Mouse (Mus musculus): ENCODE results near the gene Zfp827.

DNA sequence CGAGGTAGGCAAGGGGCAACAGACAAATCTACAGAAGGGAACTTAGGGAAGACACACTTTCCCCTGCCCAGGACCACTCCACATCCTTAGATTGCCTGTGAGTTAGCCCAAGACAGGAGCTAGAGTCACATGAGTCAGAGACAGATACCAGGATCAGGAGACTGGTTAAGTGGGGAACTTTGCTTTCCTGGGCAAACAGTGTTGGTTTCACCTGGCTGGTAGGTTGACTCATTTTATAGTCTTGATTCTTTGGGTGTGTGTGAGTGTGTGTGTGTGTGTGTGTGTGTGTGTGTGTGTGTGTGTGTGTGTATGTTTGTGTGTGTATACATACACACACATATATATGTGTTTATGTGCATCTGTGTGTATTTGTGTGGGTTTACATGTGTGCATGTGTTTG lies 93.4 kb downstream of the Zfp827 start:
- TF ChIP-seq CTCF (IDR thresholded peaks at IDR 0.05; ENCODE audit: borderline replicate concordance, insufficient read depth, low read length) (no peak), POLR2A (IDR thresholded peaks at IDR 0.05; ENCODE audit: low read depth, low read length) (no peak)

All from embryonic fibroblast, embryonic 13.5 days (primary cell).